Comparison of ENCODE assay signal across 8 mouse cellular contexts in genomic region chr1:191075199-191075883, GRCm38 (mm10). TPM values are rescaled to one million over a fixed set of nuclear protein-coding genes. Genes with fewer than 3 reads are reported as not detected.
DNase-seq lines count a peak whose midpoint lies in the region; ATAC-seq and TF ChIP-seq lines count a peak whose summit lies in the region.
"Had no signal": no experiment of that assay in that cellular context is flagged by ENCODE, and none has a peak within 500 bp of the region (broad histone marks: within the 10 kb centered on the region; RNA-seq: fewer than 3 reads in every experiment).

No protein-coding gene starts in this region.

- peak; percentile 81; the same call in 1 of the 2 replicates for TF ChIP-seq CTCF in brain, embryonic 14.5 days (IDR thresholded peaks at IDR 0.05; ENCODE audit: borderline replicate concordance, extremely low read depth, insufficient read depth, insufficient read length)
- peak; percentile 88 for TF ChIP-seq CTCF in gastrocnemius, adult 2 months (IDR thresholded peaks at IDR 0.05)
- peak; percentile 67 for TF ChIP-seq CTCF in lung, adult 2 months (IDR thresholded peaks at IDR 0.05; ENCODE audit: insufficient read depth, low read length)

- H3K27ac ChIP-seq in gastrocnemius, adult 2 months = peak overlapping the region; percentile 79
- H3K27ac ChIP-seq in kidney, embryonic 14.5 days (ENCODE audit: low read depth, low read length) = no peak overlapping the region

- H3K9ac ChIP-seq in kidney, embryonic 14.5 days (ENCODE audit: low read depth, low read length) = no peak overlapping the region

- peak; percentile 39 for DNase-seq in urinary bladder, postnatal 25 days (ENCODE audit: low spot score)
- no peak for DNase-seq in urinary bladder, adult 2 months (ENCODE audit: low spot score)
- peak; percentile 84 for DNase-seq in brain, embryonic 14.5 days (ENCODE audit: low read depth)
- peak; percentile 61 for DNase-seq in gastrocnemius, adult 2 months
- DNase-seq in lung, adult 2 months = peak; percentile 54
- peak; percentile 35 for DNase-seq in right cerebral cortex, postnatal 25 days

- H3K9me3 ChIP-seq in kidney, embryonic 14.5 days (ENCODE audit: control insufficient read depth, low read length) = no peaks in the 10 kb centered on the region

- intact Hi-C loops in gastrocnemius, adult 2 months (cut with DNase I) = loop anchor here (1.0 kb wide), 1 partner anchor 131 kb away; no protein-coding TSS in a partner anchor

- H3K4me1 ChIP-seq in kidney, embryonic 14.5 days (ENCODE audit: control insufficient read depth, insufficient read depth, low read length) = 0 out of 2 replicates have a peak, but pooled peaks cover 4% of the 10 kb centered on the region
- H3K4me1 ChIP-seq in lung, adult 2 months (ENCODE audit: control insufficient read depth, insufficient read depth, low read length) = 0 out of 2 replicates have a peak, but pooled peaks cover 3% of the 10 kb centered on the region

- H3K4me2 ChIP-seq in kidney, embryonic 14.5 days (replicated peaks; ENCODE audit: low read depth, low read length) = no peak overlapping the region

- WGBS in kidney, embryonic 14.5 days = 54% methylated on average over 10 of the region's 10 CpGs
- 18% methylated on average over 10 of the region's 10 CpGs for whole genome bisulfite sequencing in lung, adult 2 months

- ATAC-seq in kidney, embryonic 14.5 days (ENCODE audit: low FRiP score, low TSS enrichment) = 0 out of 2 replicates have a peak, but pooled peaks have one; percentile 38

- H3K36me3 ChIP-seq in kidney, embryonic 14.5 days (ENCODE audit: control insufficient read depth, insufficient read depth, low read length) = peaks cover 71% of the 10 kb centered on the region

- no peaks in the 10 kb centered on the region for H3K27me3 ChIP-seq in kidney, embryonic 14.5 days (ENCODE audit: control insufficient read depth, insufficient read depth, low read length)

- TF ChIP-seq POLR2A in brain, embryonic 14.5 days (IDR thresholded peaks at IDR 0.05; ENCODE audit: borderline replicate concordance, extremely low read depth, insufficient read depth, insufficient read length, poor library complexity, severe bottlenecking) = no peak
- TF ChIP-seq POLR2A in lung, adult 2 months (IDR thresholded peaks at IDR 0.05; ENCODE audit: borderline replicate concordance, extremely low read depth, low read depth, low read length) = peak; percentile 62; the same call in 1 of the 2 replicates

- peak overlapping the region; percentile 57 for H3K4me3 ChIP-seq in gastrocnemius, adult 2 months
- H3K4me3 ChIP-seq in kidney, embryonic 14.5 days (ENCODE audit: low read length) = no peak overlapping the region
- H3K4me3 ChIP-seq in lung, adult 2 months (replicated peaks; ENCODE audit: extremely low read depth, low read depth, low read length) = peak overlapping the region; percentile 40

RNA-seq across cellular contexts. Expression of gene Nsl1, which starts 12.5 kb away (rescaled TPM):
- polyA plus RNA-seq in urinary bladder, adult 2 months (2012; rRNA removed) = 0.80 and 1.3 TPM in 2 replicates
- 6.0 and 7.8 TPM in 2 replicates for polyA plus RNA-seq in brain, embryonic 14.5 days (2012; rRNA removed)
- under 1 TPM; 0.05 to 0.08 TPM for total RNA-seq in gastrocnemius, adult 2 months (2021)
- 10.4 and 23.3 TPM in 2 replicates for polyA plus RNA-seq in kidney, embryonic 14.5 days (2014; fragmentation: Nextera tagmentation; extraction: Ambion mirVana)
- polyA plus RNA-seq in lung, adult 2 months (2012; rRNA removed) = 0.38 and 0.49 TPM in 2 replicates

RNA-seq across cellular contexts. Expression of gene Tatdn3, which starts 12.6 kb away (rescaled TPM):
- 32.4 and 36.2 TPM in 2 replicates for polyA plus RNA-seq in urinary bladder, adult 2 months (2012; rRNA removed)
- polyA plus RNA-seq in brain, embryonic 14.5 days (2012; rRNA removed) = 23.8 and 25.3 TPM in 2 replicates
- total RNA-seq in gastrocnemius, adult 2 months (2021) = 10 to 100 TPM; 14.4 to 15.2 TPM
- polyA plus RNA-seq in kidney, embryonic 14.5 days (2014; fragmentation: Nextera tagmentation; extraction: Ambion mirVana) = 12.6 and 13.2 TPM in 2 replicates
- 3.8 and 6.8 TPM in 2 replicates for polyA plus RNA-seq in lung, adult 2 months (2012; rRNA removed)

RNA-seq across cellular contexts. Expression of gene Batf3, which starts 22.3 kb away (rescaled TPM):
- 4.5 and 4.7 TPM in 2 replicates for polyA plus RNA-seq in urinary bladder, adult 2 months (2012; rRNA removed)
- polyA plus RNA-seq in brain, embryonic 14.5 days (2012; rRNA removed) = 1.6 and 2.2 TPM in 2 replicates
- under 1 TPM in 1 of 2 experiments, not detected in 1; 0.38 TPM for total RNA-seq in gastrocnemius, adult 2 months (2021)
- polyA plus RNA-seq in kidney, embryonic 14.5 days (2014; fragmentation: Nextera tagmentation; extraction: Ambion mirVana) = 12.4 and 18.0 TPM in 2 replicates
- polyA plus RNA-seq in lung, adult 2 months (2012; rRNA removed) = 5.1 and 6.1 TPM in 2 replicates

RNA-seq across cellular contexts. Expression of gene Spata45, which starts 38.9 kb away (rescaled TPM):
- not detected in 2 replicates for polyA plus RNA-seq in urinary bladder, adult 2 months (2012; rRNA removed)
- not detected in 2 replicates for polyA plus RNA-seq in brain, embryonic 14.5 days (2012; rRNA removed)
- total RNA-seq in gastrocnemius, adult 2 months (2021) = not detected
- polyA plus RNA-seq in kidney, embryonic 14.5 days (2014; fragmentation: Nextera tagmentation; extraction: Ambion mirVana) = not detected in 2 replicates
- not detected in 2 replicates for polyA plus RNA-seq in lung, adult 2 months (2012; rRNA removed)
- total RNA-seq: gastrocnemius, postnatal 4 days had no signal

RNA-seq across cellular contexts. Expression of gene Flvcr1, which starts 49.4 kb away (rescaled TPM):
- 16.5 and 18.3 TPM in 2 replicates for polyA plus RNA-seq in urinary bladder, adult 2 months (2012; rRNA removed)
- polyA plus RNA-seq in brain, embryonic 14.5 days (2012; rRNA removed) = 24.6 and 25.0 TPM in 2 replicates
- 10 to 100 TPM; 13.0 to 16.2 TPM for total RNA-seq in gastrocnemius, adult 2 months (2021)
- polyA plus RNA-seq in kidney, embryonic 14.5 days (2014; fragmentation: Nextera tagmentation; extraction: Ambion mirVana) = 6.8 and 8.5 TPM in 2 replicates
- 19.9 and 26.1 TPM in 2 replicates for polyA plus RNA-seq in lung, adult 2 months (2012; rRNA removed)
